Mouse (Mus musculus): ENCODE data around the gene Nr2f2.

Nr2f2 gene

GRCm38 (mm10) chr7:70365941-70366807, at the start of gene Nr2f2:
Gene Nr2f2 (minus strand): TSS chr7:70366735.
- DNase-seq, result no peak

GRCm38 (mm10) chr7:70414461-70414860, 47.9 kb upstream of the Nr2f2 start:
- no peak for DNase-seq

DNA sequence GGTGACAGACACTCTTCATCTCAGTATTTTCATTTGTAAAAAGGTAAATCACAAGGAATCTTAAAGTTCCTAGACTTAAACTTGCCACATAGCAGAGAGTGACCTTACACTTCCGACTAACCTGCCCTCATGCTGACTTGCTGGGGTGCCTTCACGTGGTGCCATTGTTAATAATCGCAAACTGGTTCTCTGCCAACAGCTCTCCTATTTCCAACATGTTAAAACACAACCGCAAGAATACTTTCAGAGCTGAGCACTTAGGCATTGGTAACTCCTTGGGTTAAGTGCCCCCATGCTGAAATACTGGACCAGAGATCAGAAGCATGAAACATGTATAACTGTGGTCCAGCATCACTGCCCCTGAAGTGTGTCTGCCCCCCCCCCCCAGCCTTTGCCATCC, 47.1 kb upstream of the Nr2f2 start:
- DNase-seq, result no peak

GRCm38 (mm10) chr7:70412900-70413299, 46.4 kb upstream of the Nr2f2 start:
- no peak for DNase-seq

DNA sequence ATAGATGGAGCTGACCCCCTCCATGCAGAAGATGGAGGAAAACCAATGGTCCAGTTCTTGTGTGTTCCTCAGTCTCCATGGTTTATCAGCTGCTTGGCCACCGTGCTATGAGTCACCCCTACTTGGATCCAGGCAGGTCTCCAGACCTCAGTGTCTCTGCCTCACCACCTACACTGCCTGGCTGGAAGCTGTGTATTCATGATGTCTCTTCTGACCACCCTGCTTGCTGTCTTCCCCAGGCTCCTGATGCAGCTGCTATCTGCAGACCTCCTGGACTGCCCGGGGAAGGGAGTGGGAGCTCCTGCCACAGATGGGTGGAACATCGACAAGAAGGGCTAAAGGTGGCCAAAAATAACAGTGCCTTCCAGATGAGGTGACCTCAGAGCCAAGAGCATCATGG, 43.8 kb upstream of the Nr2f2 start:
- DNase-seq, result no peak

DNA sequence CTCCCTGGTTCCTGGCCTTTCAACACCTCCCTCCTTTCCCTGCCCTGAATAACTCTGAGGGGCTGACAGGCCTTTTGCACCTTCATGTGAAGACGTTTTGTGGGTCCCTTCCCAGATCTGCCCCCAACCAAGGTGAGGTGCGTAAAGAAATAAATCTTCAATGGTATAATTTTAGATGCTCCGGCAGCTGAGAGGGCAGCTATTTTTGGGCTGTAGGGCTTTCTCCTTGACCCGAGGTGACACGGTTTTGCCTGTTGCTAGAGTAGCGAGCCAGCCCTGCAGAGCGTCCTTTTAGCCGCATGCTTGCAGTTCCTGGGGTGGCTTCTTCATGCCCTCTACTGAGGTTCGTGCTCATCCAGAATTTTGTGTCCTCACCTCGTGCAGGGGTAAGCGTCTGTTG, 43.4 kb upstream of the Nr2f2 start:
- DNase-seq, result no peak

DNA sequence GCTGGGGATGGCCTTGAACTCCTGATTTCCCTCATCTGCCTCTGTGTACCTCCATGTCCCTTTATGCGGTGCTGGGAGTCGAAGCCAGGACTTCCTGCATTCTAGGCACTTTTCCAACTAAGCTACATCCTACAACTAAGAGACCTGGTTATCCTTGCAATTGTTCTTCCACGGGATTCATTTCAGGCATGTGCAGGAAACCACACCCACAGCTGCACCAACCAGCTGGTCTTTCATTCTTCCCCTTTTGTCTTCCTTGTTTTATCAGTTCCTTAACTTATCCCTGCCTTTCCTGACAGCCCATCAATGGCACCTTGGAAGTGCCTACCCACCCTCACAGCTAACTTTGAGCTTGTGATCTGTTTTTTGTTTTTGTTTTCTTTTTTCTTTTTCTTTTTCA, 42.3 kb upstream of the Nr2f2 start:
- no peak for DNase-seq

- no peak for DNase-seq
Measured at GRCm38 (mm10) chr7:70407123-70407522, 40.6 kb upstream of the Nr2f2 start.

GRCm38 (mm10) chr7:70406527-70406926, 40.0 kb upstream of the Nr2f2 start:
- DNase-seq, result no peak

GRCm38 (mm10) chr7:70405466-70405865, 38.9 kb upstream of the Nr2f2 start:
- DNase-seq, result no peak

DNA sequence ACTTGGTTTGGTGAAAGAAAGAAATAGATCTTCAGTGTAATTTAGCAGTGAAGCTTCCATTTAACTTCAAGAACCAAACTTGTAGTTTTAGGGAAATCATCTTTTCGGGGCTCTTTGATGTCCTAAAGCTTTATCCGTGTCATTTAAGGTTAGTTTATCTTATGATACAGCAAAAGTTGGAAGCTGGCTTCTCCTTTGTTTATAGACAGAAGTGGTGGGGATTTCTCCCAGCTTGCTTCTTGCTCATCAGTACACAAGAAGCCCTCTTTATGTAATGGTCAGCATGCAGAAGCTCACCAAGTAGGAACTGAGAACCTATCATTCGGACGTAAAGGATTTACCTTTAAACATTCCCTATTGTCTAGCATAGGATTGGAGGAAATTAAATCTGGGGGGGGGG, 16.3 kb upstream of the Nr2f2 start:
- DNase-seq, result no peak

GRCm38 (mm10) chr7:70381409-70382244, 15.1 kb upstream of the Nr2f2 start:
- no peak for DNase-seq

- DNase-seq, result no peak
Measured at GRCm38 (mm10) chr7:70380943-70381342, 14.4 kb upstream of the Nr2f2 start.

DNA sequence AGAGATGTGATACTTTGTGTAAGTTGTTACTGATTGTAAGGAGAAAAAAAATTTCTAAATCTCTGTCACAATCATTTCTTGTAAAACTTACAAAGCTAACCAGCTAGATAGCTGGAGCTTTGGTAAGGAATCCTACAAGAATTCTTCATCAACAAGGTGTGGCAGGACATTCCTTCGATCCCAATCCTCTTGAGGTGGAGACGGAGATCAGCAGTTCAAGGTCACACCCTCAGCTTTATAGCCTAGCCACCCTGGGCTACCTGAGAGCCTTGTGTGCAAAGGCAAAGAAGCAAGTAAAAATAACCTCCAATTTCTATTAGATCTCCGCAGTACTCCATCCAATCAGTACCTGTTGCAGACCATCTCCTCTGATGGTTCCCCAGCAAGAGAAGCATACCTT, 13.7 kb upstream of the Nr2f2 start:
- no peak for DNase-seq

DNA sequence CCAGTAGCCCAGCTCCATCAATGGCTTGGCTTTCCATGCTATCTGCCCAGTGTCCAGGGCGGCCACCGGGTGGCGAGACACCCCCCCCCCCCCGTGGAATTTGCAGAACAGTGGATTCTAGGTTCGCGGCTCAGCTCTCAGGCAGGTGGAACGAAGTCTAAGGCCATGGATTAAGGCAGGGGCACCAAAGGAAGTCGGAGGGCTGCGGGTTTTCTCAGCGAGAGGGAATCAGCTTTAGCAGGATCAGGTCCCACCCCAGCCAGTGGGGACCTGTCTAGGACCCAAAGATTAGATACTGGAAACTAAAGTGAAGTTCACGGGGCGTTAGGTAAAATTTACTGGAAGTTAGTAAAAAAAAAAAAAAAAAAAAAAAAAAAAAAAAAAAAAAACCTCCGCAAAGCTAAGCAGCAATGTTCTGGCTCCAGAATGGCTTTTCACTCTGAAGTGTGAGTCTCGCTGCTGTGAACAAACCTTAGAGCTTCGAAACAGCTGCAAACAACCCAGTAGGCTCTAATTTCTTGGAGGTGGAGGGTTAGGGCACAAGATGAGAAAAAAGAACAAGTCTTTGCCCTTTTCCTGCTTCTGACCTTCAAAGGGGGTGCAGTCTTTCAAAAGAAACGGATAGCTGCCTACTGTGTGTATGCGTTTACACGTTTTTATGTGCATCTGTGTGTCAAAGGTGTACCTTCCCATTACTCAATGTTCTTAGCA, 4.2 kb upstream of the Nr2f2 start:
- no peak for DNase-seq

GRCm38 (mm10) chr7:70369731-70370551, 3.4 kb upstream of the Nr2f2 start:
- DNase-seq, result no peak

DNA sequence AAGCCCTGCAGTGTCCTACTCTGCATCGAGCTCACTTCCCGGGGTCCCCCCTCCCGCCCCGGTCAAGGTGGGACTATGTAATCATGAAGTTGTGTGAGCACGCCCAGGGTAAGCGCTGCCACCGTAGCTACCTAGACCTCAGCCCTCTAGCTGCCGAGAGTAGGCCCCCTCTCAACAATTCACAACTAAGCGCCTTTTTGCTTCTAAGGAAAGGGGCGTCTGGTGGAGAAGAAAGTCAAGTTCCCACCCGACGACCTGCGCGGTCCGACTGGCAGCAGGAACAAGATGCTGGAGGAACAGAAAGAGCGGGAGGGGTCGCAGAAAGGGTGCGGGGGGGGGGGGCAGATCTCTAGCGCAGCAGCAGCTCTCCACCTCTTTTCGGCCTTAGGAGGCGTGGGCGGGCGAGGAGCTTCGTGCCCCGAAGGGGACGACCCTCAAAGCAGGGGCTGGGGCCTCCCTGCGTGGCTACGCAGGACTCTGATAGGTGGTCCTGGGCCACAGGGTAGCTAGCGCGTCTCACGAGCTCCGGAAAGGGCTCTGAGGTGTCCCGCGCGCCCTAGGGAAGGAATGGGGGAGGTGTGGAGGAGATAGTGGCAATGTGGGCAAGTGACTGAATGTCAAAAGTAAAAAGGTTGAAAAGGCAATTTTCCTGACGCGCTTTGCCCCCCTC, 2.7 kb upstream of the Nr2f2 start:
- no peak for DNase-seq

- no peak for DNase-seq
Measured at GRCm38 (mm10) chr7:70368751-70369060, 2.2 kb upstream of the Nr2f2 start.

DNA sequence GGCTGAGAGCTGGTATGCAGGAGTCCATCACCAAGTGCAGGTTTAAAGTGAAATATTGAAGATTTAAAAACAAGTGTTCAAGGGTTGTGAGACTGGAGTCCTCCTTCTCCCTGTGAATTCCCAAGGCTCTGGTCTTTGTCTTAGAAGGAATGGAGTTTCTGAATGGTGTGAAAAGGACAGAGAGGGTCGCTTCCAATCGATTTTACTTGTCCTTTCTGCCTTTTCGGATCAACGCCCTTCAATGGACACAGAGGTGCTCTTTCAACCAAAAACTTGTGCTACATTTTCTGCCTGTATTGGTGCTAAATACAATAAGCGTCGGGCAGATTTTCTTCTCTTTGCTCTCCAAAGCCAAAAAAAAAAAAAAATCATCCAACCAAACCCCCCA, 1.7 kb upstream of the Nr2f2 start:
- DNase-seq, result no peak

DNA sequence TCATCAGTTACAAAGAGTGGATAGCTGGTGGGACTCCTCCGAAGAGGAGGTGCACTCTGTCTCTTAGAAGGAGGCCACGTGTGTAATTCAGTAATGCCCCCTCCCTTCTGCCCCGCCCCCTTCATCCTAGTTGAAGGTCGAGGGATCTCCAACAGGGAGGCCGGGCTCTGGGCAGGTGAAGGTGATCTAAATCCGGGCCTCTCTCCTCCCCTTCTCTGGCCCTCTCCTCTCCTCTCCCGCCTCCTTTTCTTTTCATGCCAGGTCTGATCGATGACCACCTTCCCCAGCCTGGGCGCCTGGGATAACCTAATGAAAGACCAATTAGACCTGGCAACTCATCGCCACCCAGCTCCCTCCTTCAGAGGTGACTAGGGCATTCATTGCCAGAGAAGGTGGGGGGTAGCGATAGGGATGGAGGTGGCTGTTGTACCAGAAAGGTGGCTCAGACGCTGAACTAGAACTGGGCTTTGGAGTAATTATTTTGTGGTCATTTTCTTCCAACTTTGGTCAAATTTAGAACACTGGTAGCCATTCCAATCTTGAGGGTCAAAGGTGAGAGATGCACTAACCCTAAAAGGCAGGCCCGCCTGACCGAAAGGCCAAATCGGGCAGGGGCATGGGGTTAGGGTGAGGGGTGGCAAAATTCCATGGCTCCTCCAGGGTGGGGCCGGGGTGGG, 1.2 kb upstream of the Nr2f2 start:
- no peak for DNase-seq

- no peak for DNase-seq
Measured at GRCm38 (mm10) chr7:70366808-70367095, 217 bp upstream of the Nr2f2 start.

DNA sequence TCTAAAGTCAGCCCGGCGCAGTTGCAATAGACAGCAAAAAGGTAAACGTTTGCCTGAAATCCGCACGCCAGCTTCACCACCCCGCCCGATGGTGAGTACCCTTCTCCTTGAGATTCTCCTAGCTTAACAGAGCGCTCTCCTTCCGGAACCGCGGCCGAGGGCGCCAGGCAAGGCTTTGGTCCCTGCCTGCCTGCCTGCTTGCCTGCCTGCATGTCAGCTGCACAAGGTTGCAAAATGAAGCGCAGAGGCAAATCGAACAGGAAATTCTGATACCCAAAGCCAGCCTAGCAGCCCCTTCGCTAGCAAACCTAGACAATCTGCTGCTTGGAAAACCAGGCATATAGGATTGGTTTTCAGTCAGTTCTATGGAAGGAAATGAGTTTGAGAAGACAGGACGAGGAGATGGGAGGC, 1.1 kb downstream of the Nr2f2 start:
- DNase-seq, result no peak
